Mouse (Mus musculus): Measurements from ENCODE around the gene Tmem233.

The Tmem233 gene

GRCm38 (mm10) chr5:116083081-116083480 lies at the start of gene Tmem233:
Gene Tmem233, minus strand, starts transcription at chr5:116083244.
- DNase-seq (ENCODE audit: low read depth) = no peak

- peak; percentile 83 for DNase-seq (ENCODE audit: low read depth)
Observed at GRCm38 (mm10) chr5:116123344-116123743, 40.3 kb upstream of the Tmem233 start.

- DNase-seq (ENCODE audit: low read depth) = peak; percentile 81
Observed at GRCm38 (mm10) chr5:116116567-116116966, 33.5 kb upstream of the Tmem233 start.

GRCm38 (mm10) chr5:116116110-116116509 lies 33.1 kb upstream of the Tmem233 start:
- DNase-seq (ENCODE audit: low read depth) = peak; percentile 17

- DNase-seq (ENCODE audit: low read depth) = no peak
Observed at GRCm38 (mm10) chr5:116115071-116115834, 32.2 kb upstream of the Tmem233 start.

- DNase-seq (ENCODE audit: low read depth) = no peak
Observed at GRCm38 (mm10) chr5:116108651-116109050, 25.6 kb upstream of the Tmem233 start.

GRCm38 (mm10) chr5:116084231-116084630 lies 1.2 kb upstream of the Tmem233 start:
- no peak for DNase-seq (ENCODE audit: low read depth)

GRCm38 (mm10) chr5:116082241-116082900 lies 673 bp downstream of the Tmem233 start:
- DNase-seq (ENCODE audit: low read depth) = no peak

- no peak for DNase-seq (ENCODE audit: low read depth)
Observed at GRCm38 (mm10) chr5:116081616-116082015, 1.4 kb downstream of the Tmem233 start.

- DNase-seq (ENCODE audit: low read depth) = peak; percentile 36
Observed at GRCm38 (mm10) chr5:116080736-116081135, 2.3 kb downstream of the Tmem233 start.

GRCm38 (mm10) chr5:116069618-116070017 lies 13.4 kb downstream of the Tmem233 start:
- DNase-seq (ENCODE audit: low read depth) = no peak

GRCm38 (mm10) chr5:116052826-116053225 lies 30.2 kb downstream of the Tmem233 start:
- DNase-seq (ENCODE audit: low read depth) = no peak

GRCm38 (mm10) chr5:116052171-116052570 lies 30.9 kb downstream of the Tmem233 start:
- no peak for DNase-seq (ENCODE audit: low read depth)

- no peak for DNase-seq (ENCODE audit: low read depth)
Observed at GRCm38 (mm10) chr5:116049821-116050220, 33.2 kb downstream of the Tmem233 start.

GRCm38 (mm10) chr5:116048321-116048720 lies 34.7 kb downstream of the Tmem233 start:
- no peak for DNase-seq (ENCODE audit: low read depth)

- DNase-seq (ENCODE audit: low read depth) = no peak
Observed at GRCm38 (mm10) chr5:116046246-116046645, 36.8 kb downstream of the Tmem233 start.

GRCm38 (mm10) chr5:116045581-116045980 lies 37.5 kb downstream of the Tmem233 start:
- DNase-seq (ENCODE audit: low read depth) = no peak

GRCm38 (mm10) chr5:116042241-116042640 lies 40.8 kb downstream of the Tmem233 start:
- DNase-seq (ENCODE audit: low read depth) = no peak

GRCm38 (mm10) chr5:116039706-116040105 lies 43.3 kb downstream of the Tmem233 start:
- DNase-seq (ENCODE audit: low read depth) = no peak

- DNase-seq (ENCODE audit: low read depth) = peak; percentile 53
Observed at GRCm38 (mm10) chr5:116037731-116038130, 45.3 kb downstream of the Tmem233 start.

- DNase-seq (ENCODE audit: low read depth) = no peak
Observed at GRCm38 (mm10) chr5:116036465-116036864, 46.6 kb downstream of the Tmem233 start.

GRCm38 (mm10) chr5:116031190-116031577 lies 51.9 kb downstream of the Tmem233 start:
- DNase-seq (ENCODE audit: low read depth) = peak; percentile 92

GRCm38 (mm10) chr5:116030566-116031189 lies 52.4 kb downstream of the Tmem233 start:
- no peak for DNase-seq (ENCODE audit: low read depth)

Data from 416B (cell line).